Mouse (Mus musculus): ENCODE measurements around the gene Tubb2b. TPM values are rescaled to one million over a fixed set of nuclear protein-coding genes. Genes with fewer than 3 reads are reported as not detected.

Gene Tubb2b
- polyA plus RNA-seq, 1 experiment from 2014 or later = 32.1 TPM

DNA sequence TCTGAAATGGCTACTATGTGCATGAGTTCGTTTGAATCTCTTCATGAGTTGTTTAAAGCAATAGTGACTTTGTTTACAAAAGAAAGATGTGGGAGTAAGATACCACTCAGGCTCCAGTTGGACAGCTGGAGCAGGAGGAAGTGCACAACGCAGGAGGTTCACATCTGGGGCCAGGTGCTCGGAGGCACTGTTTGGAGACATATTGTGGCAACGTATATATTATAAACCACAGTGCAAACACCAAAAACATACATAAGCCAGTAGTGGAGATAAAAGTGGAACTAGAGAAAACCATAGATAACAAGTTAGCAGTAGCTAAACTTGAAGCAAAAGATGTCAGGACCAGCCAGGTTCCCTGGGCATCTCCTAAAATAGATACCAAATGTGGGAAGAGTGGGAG, 10.9 kb downstream of the Tubb2b start:
- H3K4me2 ChIP-seq (replicated peaks; ENCODE audit: low read depth, low read length) = no peak overlapping the region
- H3K4me1 ChIP-seq (ENCODE audit: control insufficient read depth, insufficient read depth, low read length) = no peaks in the 10 kb centered on the region
- H3K36me3 ChIP-seq (ENCODE audit: control insufficient read depth, insufficient read depth, low read length) = no peaks in the 10 kb centered on the region
- H3K4me3 ChIP-seq (ENCODE audit: low read depth, low read length) = no peak overlapping the region
- no peaks in the 10 kb centered on the region for H3K9me3 ChIP-seq (ENCODE audit: control insufficient read depth, low read depth, low read length)
- WGBS = 19% methylated on average over 4 of the region's 4 CpGs
- no peak overlapping the region for H3K27ac ChIP-seq (ENCODE audit: low read length)
- no peaks in the 10 kb centered on the region for H3K27me3 ChIP-seq (ENCODE audit: control insufficient read depth, insufficient read depth, low read length)
- ATAC-seq (ENCODE audit: insufficient number of reproducible peaks, insufficient read depth, low FRiP score, low read depth) = no peak
- H3K9ac ChIP-seq (replicated peaks; ENCODE audit: low read depth, low read length) = no peak overlapping the region

DNA sequence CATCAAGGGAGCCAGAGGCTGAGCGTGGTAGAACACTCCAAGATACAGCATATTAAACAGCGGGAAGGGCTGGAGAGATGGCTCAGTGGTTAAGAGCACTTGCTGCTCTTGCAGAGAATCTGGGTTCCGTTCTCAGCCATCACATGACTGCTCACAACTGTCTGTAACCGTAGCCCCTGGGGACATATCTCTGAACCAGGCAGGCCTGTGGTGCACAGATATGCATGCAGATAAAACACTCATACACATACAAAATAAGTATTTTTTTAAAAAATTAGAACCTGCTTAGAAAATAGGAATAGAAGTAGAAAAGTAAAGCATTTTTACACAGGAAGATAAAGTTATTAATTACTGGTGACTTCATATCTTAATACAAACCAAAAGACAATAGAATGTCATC, 11.4 kb downstream of the Tubb2b start:
- WGBS = 71% methylated on average over 4 of the region's 4 CpGs
- Histone ChIP-seq H3K4me1 (ENCODE audit: control insufficient read depth, insufficient read depth, low read length) (no peaks in the 10 kb centered on the region), H3K4me3 (ENCODE audit: low read depth, low read length) (no peak overlapping the region), H3K4me2 (replicated peaks; ENCODE audit: low read depth, low read length) (no peak overlapping the region), H3K27me3 (ENCODE audit: control insufficient read depth, insufficient read depth, low read length) (no peaks in the 10 kb centered on the region), H3K9ac (replicated peaks; ENCODE audit: low read depth, low read length) (no peak overlapping the region), H3K27ac (ENCODE audit: low read length) (no peak overlapping the region), H3K9me3 (ENCODE audit: control insufficient read depth, low read depth, low read length) (no peaks in the 10 kb centered on the region), H3K36me3 (ENCODE audit: control insufficient read depth, insufficient read depth, low read length) (no peaks in the 10 kb centered on the region)
- no peak for ATAC-seq (ENCODE audit: insufficient number of reproducible peaks, insufficient read depth, low FRiP score, low read depth)

DNA sequence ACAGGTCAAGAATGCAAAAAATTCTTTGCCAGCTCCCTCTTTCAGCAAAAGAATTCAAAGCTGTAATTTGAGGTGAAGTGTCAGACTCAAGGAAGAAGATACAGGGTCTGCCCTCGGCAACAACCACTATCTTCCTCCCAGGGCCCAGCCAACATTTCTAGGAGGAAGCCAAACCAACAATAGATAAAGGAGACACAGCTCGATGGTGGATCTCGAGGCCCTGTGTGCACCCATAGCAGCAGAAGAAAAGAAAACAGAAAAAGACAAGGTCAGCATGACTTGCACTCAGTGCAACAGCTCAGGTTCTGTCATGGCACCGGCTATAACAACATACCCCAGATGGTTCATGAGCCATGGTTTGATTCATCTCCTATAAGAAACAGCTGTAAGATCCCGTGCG, 13.8 kb downstream of the Tubb2b start:
- H3K27ac ChIP-seq (ENCODE audit: low read length) = no peak overlapping the region

DNA sequence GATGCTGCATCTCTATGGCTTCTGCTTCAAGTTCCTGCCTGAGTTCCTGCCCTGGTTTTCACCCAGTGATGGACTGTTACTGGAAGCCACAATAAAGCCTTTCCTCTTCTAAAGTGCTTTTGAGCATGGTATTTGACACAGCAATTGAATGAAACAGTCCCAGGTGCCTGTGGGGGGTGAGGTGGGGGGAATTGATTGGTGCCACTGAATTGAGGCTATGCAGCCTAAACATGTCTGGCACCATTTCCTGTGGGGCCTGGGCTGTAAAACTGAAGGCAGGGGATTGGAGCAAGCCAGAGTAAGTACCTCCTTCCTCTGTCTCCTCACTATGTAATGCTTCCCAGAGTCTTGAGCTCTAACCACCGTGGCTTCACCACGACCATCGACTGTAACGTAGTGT, 15.6 kb downstream of the Tubb2b start:
- H3K4me2 ChIP-seq (replicated peaks; ENCODE audit: low read depth, low read length) = no peak overlapping the region
- no peak for ATAC-seq (ENCODE audit: insufficient number of reproducible peaks, insufficient read depth, low FRiP score, low read depth)
- H3K9me3 ChIP-seq (ENCODE audit: control insufficient read depth, low read depth, low read length) = no peaks in the 10 kb centered on the region
- H3K9ac ChIP-seq (replicated peaks; ENCODE audit: low read depth, low read length) = no peak overlapping the region
- no peak overlapping the region for H3K27ac ChIP-seq (ENCODE audit: low read length)
- H3K36me3 ChIP-seq (ENCODE audit: control insufficient read depth, insufficient read depth, low read length) = no peaks in the 10 kb centered on the region
- no peaks in the 10 kb centered on the region for H3K4me1 ChIP-seq (ENCODE audit: control insufficient read depth, insufficient read depth, low read length)
- H3K4me3 ChIP-seq (ENCODE audit: low read depth, low read length) = no peak overlapping the region
- WGBS = 80% methylated on average over 4 of the region's 4 CpGs
- H3K27me3 ChIP-seq (ENCODE audit: control insufficient read depth, insufficient read depth, low read length) = no peaks in the 10 kb centered on the region

More for the DNA sequence above, 13.8 kb downstream of the Tubb2b start:
- no peaks in the 10 kb centered on the region for H3K36me3 ChIP-seq (ENCODE audit: control insufficient read depth, insufficient read depth, low read length)
- H3K4me3 ChIP-seq (ENCODE audit: low read depth, low read length) = no peak overlapping the region
- H3K9ac ChIP-seq (replicated peaks; ENCODE audit: low read depth, low read length) = no peak overlapping the region
- 70% methylated on average over 6 of the region's 6 CpGs for WGBS
- no peaks in the 10 kb centered on the region for H3K27me3 ChIP-seq (ENCODE audit: control insufficient read depth, insufficient read depth, low read length)
- no peak for ATAC-seq (ENCODE audit: insufficient number of reproducible peaks, insufficient read depth, low FRiP score, low read depth)
- no peaks in the 10 kb centered on the region for H3K4me1 ChIP-seq (ENCODE audit: control insufficient read depth, insufficient read depth, low read length)
- no peak overlapping the region for H3K4me2 ChIP-seq (replicated peaks; ENCODE audit: low read depth, low read length)
- no peaks in the 10 kb centered on the region for H3K9me3 ChIP-seq (ENCODE audit: control insufficient read depth, low read depth, low read length)

DNA sequence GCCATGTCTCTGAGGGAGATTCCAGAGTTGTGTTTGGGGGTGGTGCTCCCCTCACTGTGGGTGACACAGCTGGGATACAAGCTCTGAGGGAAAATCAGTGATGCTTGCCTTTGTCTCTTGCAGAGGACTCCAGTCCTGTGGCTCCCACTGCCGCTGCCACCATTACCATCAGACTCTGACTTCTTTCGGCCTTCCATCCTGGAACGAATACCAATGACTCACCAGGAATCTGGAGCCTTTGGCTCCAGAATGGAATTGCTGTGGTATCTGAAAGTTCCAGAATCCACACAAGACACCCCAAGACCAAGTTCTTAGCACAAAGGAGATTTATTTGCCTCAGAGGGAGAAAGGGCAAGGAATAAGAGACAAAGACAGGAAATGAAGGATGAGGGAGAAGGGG, 17.2 kb downstream of the Tubb2b start:
- Histone ChIP-seq H3K9ac (replicated peaks; ENCODE audit: low read depth, low read length) (no peak overlapping the region), H3K4me2 (replicated peaks; ENCODE audit: low read depth, low read length) (no peak overlapping the region), H3K9me3 (ENCODE audit: control insufficient read depth, low read depth, low read length) (no peaks in the 10 kb centered on the region), H3K36me3 (ENCODE audit: control insufficient read depth, insufficient read depth, low read length) (no peaks in the 10 kb centered on the region), H3K27me3 (ENCODE audit: control insufficient read depth, insufficient read depth, low read length) (no peaks in the 10 kb centered on the region), H3K4me3 (ENCODE audit: low read depth, low read length) (no peak overlapping the region), H3K4me1 (ENCODE audit: control insufficient read depth, insufficient read depth, low read length) (no peaks in the 10 kb centered on the region), H3K27ac (ENCODE audit: low read length) (no peak overlapping the region)
- 84% methylated on average over 3 of the region's 3 CpGs for WGBS
- ATAC-seq (ENCODE audit: insufficient number of reproducible peaks, insufficient read depth, low FRiP score, low read depth) = no peak

DNA sequence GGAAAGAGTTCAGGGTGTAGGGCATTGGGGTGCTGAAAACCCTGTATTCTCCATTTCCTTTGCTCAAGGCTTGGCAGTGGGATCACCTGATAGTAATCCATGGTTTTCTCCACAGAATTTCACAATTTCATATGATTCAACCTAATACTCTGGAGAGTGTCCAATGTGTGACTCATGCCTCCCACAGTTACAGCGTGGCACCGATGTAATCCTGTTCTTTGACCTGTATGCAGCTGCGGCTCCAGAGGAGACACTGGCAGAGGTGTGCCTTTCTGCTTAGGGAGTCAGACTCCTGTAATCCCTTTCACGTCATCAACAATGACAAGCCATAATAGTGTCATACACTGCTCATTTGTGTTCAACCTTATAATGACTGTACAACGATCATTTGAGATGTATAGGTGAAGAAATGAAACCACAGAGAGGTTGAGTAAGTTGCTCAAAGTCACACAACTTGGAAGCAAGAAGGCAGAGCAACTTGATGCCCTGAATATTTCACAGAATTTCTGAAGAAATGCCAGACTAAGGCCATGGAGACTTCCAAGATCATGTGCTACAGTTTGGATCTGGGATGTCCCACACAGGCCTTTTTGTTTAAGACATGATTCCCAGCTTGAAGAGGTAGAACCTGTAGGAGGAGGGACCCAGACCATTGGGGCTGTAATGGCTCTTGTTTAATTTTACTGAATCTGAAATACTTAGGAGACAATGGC, 17.7 kb downstream of the Tubb2b start:
- Histone ChIP-seq H3K27ac (ENCODE audit: low read length) (no peak overlapping the region), H3K27me3 (ENCODE audit: control insufficient read depth, insufficient read depth, low read length) (no peaks in the 10 kb centered on the region), H3K36me3 (ENCODE audit: control insufficient read depth, insufficient read depth, low read length) (no peaks in the 10 kb centered on the region), H3K4me2 (replicated peaks; ENCODE audit: low read depth, low read length) (no peak overlapping the region), H3K4me3 (ENCODE audit: low read depth, low read length) (no peak overlapping the region), H3K4me1 (ENCODE audit: control insufficient read depth, insufficient read depth, low read length) (no peaks in the 10 kb centered on the region), H3K9me3 (ENCODE audit: control insufficient read depth, low read depth, low read length) (no peaks in the 10 kb centered on the region), H3K9ac (replicated peaks; ENCODE audit: low read depth, low read length) (no peak overlapping the region)
- WGBS = 80% methylated on average over 5 of the region's 5 CpGs
- ATAC-seq (ENCODE audit: insufficient number of reproducible peaks, insufficient read depth, low FRiP score, low read depth) = peak; percentile 53; the same call in 1 of the 2 replicates

DNA sequence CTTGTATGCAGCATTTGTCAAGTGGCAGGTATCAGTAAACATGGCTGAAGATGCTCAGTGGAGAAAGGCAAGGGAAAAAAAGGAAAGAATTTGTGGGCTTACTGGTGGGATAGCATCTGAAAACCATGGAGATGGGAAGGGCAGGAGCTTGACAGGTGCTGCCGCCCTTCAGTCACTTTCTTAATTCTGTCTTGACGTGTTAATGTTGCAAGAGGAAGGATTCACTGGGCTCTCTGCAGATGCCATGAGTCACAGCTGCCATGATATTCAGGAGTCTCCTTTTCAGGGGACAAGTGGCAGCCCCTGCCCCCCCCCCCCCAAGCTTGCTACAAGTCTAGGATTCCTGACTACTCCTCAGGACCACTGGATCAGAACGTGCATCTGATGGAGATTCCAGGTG, 18.4 kb downstream of the Tubb2b start:
- H3K27ac ChIP-seq (ENCODE audit: low read length) = no peak overlapping the region
- H3K36me3 ChIP-seq (ENCODE audit: control insufficient read depth, insufficient read depth, low read length) = no peaks in the 10 kb centered on the region
- H3K4me3 ChIP-seq (ENCODE audit: low read depth, low read length) = no peak overlapping the region
- no peaks in the 10 kb centered on the region for H3K9me3 ChIP-seq (ENCODE audit: control insufficient read depth, low read depth, low read length)
- H3K4me1 ChIP-seq (ENCODE audit: control insufficient read depth, insufficient read depth, low read length) = no peaks in the 10 kb centered on the region
- H3K4me2 ChIP-seq (replicated peaks; ENCODE audit: low read depth, low read length) = no peak overlapping the region
- ATAC-seq (ENCODE audit: insufficient number of reproducible peaks, insufficient read depth, low FRiP score, low read depth) = no peak
- H3K9ac ChIP-seq (replicated peaks; ENCODE audit: low read depth, low read length) = no peak overlapping the region
- no peaks in the 10 kb centered on the region for H3K27me3 ChIP-seq (ENCODE audit: control insufficient read depth, insufficient read depth, low read length)
- WGBS = 87% methylated on average over 3 of the region's 3 CpGs

DNA sequence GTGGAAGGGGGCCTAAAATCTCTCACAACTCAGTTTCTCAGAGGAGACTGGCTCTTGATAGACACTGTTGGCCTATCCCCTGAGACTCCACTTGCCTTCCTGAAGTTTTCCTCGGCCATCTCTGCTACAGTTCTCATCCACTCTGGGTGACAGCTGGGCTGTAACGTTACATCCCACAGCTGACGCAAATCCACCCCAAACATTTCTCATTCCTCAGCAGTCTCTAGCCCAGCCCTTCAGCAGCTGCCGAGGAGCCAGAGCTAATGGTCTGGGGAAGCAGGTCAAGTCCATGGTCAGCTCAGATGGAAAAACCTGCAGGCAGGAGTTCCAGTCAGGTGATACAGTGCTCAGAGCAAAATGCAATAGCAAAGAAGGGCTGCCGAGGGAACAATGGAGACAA, 19.2 kb downstream of the Tubb2b start:
- H3K36me3 ChIP-seq (ENCODE audit: control insufficient read depth, insufficient read depth, low read length) = no peaks in the 10 kb centered on the region
- WGBS = 28% methylated on average over 5 of the region's 5 CpGs
- H3K4me2 ChIP-seq (replicated peaks; ENCODE audit: low read depth, low read length) = no peak overlapping the region
- H3K27ac ChIP-seq (ENCODE audit: low read length) = no peak overlapping the region; the same call in 1 of the 2 replicates
- H3K4me1 ChIP-seq (ENCODE audit: control insufficient read depth, insufficient read depth, low read length) = no peaks in the 10 kb centered on the region
- H3K9me3 ChIP-seq (ENCODE audit: control insufficient read depth, low read depth, low read length) = no peaks in the 10 kb centered on the region
- ATAC-seq (ENCODE audit: insufficient number of reproducible peaks, insufficient read depth, low FRiP score, low read depth) = peak; percentile 46; the same call in 1 of the 2 replicates
- H3K27me3 ChIP-seq (ENCODE audit: control insufficient read depth, insufficient read depth, low read length) = no peaks in the 10 kb centered on the region
- no peak overlapping the region for H3K9ac ChIP-seq (replicated peaks; ENCODE audit: low read depth, low read length)
- no peak overlapping the region for H3K4me3 ChIP-seq (ENCODE audit: low read depth, low read length)

DNA sequence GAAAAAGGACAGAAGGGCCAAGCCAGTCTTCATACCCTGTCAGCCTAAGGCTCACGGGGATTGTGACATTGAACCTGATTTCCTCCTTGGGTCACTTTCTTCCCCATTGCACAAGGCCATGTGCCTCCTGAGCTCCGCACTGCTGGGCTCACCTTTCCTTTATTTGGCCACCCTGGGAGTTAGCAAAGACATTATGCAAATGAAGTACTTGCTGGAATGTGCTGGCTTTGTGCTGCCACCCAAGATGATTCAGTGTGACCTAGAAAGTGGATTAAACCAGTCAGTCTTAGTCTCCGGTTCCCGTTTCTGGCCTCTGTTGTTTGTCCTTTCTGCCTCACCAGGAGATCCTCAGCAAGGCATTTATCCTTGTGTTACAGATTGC, 20.6 kb downstream of the Tubb2b start:
- Histone ChIP-seq H3K27me3 (ENCODE audit: control insufficient read depth, insufficient read depth, low read length) (no peaks in the 10 kb centered on the region), H3K9ac (replicated peaks; ENCODE audit: low read depth, low read length) (no peak overlapping the region), H3K9me3 (ENCODE audit: control insufficient read depth, low read depth, low read length) (no peaks in the 10 kb centered on the region), H3K27ac (ENCODE audit: low read length) (no peak overlapping the region), H3K36me3 (ENCODE audit: control insufficient read depth, insufficient read depth, low read length) (no peaks in the 10 kb centered on the region), H3K4me2 (replicated peaks; ENCODE audit: low read depth, low read length) (no peak overlapping the region), H3K4me3 (ENCODE audit: low read depth, low read length) (no peak overlapping the region), H3K4me1 (ENCODE audit: control insufficient read depth, insufficient read depth, low read length) (no peaks in the 10 kb centered on the region)
- WGBS = 58% methylated on average over 4 of the region's 4 CpGs
- no peak for ATAC-seq (ENCODE audit: insufficient number of reproducible peaks, insufficient read depth, low FRiP score, low read depth)

Data from stomach, embryonic 14.5 days (tissue).